Mouse (Mus musculus) ES-E14 (cell line): ENCODE measurements around the gene Gm20662. TPM values are rescaled to one million over a fixed set of nuclear protein-coding genes. Genes with fewer than 3 reads are reported as not detected.
A peak's percentile ranks its signal among the peaks of the same experiment; 100 is the strongest.

Experiments
- DNase-seq: peaks from one replicate; pipeline ENCODE4 v3.0.0-alpha.2; 2013; ENCODE audit warnings: low read depth, low spot score
- H3K27ac ChIP-seq: 2 replicates; pipeline ENCODE4 v1.5.1; 2012; ENCODE audit warnings: low read depth, mild to moderate bottlenecking, low read length, moderate library complexity, mixed read lengths; ENCODE audit not compliant: poor library complexity, insufficient read depth, severe bottlenecking
- H3K36me3 ChIP-seq: 2 replicates; pipeline ENCODE4 v1.6.1; 2012; ENCODE audit warnings: mild to moderate bottlenecking, low read length, moderate library complexity, mixed read lengths; ENCODE audit not compliant: control insufficient read depth, poor library complexity, insufficient read depth, severe bottlenecking
- H3K4me1 ChIP-seq, 2 experiments: fragments of 150-350 bp in 1 of 2; sonication (generic) in 1 of 2; 2 replicates each; pipeline ENCODE4 v1.6.1; 2012; ENCODE audit warnings: low read length in 2 of 2, mild to moderate bottlenecking in 1 of 2, mixed read lengths in 1 of 2; ENCODE audit not compliant: control insufficient read depth in 2 of 2, insufficient read depth in 2 of 2, poor library complexity in 1 of 2
- H3K4me3 ChIP-seq, 2 experiments: fragments of 150-350 bp in 1 of 2; sonication (generic) in 1 of 2; 2 replicates each; pipeline ENCODE4 v1.5.1; 2012; ENCODE audit warnings: low read length in 2 of 2, low read depth in 1 of 2, mild to moderate bottlenecking in 1 of 2, mixed read lengths in 1 of 2; ENCODE audit not compliant: insufficient read depth in 1 of 2, poor library complexity in 1 of 2, severe bottlenecking in 1 of 2
- H3K9ac ChIP-seq: 2 replicates; pipeline ENCODE4 v1.6.1; 2012; ENCODE audit warnings: low read depth, mild to moderate bottlenecking, low read length, mixed read lengths; ENCODE audit not compliant: poor library complexity, insufficient read depth, severe bottlenecking
- H3K9me3 ChIP-seq: fragments of 150-350 bp; sonication (generic); 2 replicates; pipeline ENCODE4 v1.6.1; 2012; ENCODE audit warnings: low read depth, mild to moderate bottlenecking, low read length; ENCODE audit not compliant: control insufficient read depth, insufficient read depth
- CHD2 ChIP-seq: IDR thresholded peaks from 2 replicates; pipeline ENCODE4 v1.6.1; 2014; ENCODE audit warnings: mild to moderate bottlenecking, low read depth, low read length, inconsistent platforms
- HCFC1 ChIP-seq: IDR thresholded peaks from 2 replicates; pipeline ENCODE4 v1.6.1; 2012; ENCODE audit warnings: low read length, inconsistent platforms, borderline replicate concordance; ENCODE audit not compliant: insufficient read depth
- MAFK ChIP-seq: IDR thresholded peaks from 2 replicates; pipeline ENCODE4 v1.6.1; 2014; ENCODE audit warnings: mild to moderate bottlenecking, low read depth, low read length, inconsistent platforms; ENCODE audit not compliant: insufficient read depth
- ZC3H11A ChIP-seq: IDR thresholded peaks from 2 replicates; pipeline ENCODE4 v1.6.1; 2012; ENCODE audit warnings: low read depth, mild to moderate bottlenecking, inconsistent platforms, low read length, borderline replicate concordance
- ZNF384 ChIP-seq: IDR thresholded peaks from 2 replicates; pipeline ENCODE4 v1.6.1; 2012; ENCODE audit warnings: low read depth, low read length, inconsistent platforms
- in situ Hi-C, 2 experiments: fragments of 600-800 bp; cut with MboI; formaldehyde crosslinking; loops; one replicate each; pipeline ENCODE4 v1.15.1; 2025; ENCODE audit warnings: low sequenced_read_pairs in 2 of 2, inconsistent platforms in 1 of 2; ENCODE audit not compliant: unreplicated experiment in 2 of 2
- total RNA-seq: library from RNA; depleted of rRNA; stranded (reverse); fragments of 300-350 nt; gene quantifications from 2 replicates; pipeline ENCODE4 v1.2.3, GENCODE M21; 2012

The Gm20662 gene
- total RNA-seq, 1 experiment: 0.45 TPM

GRCm38 (mm10) chr9:107993013-107993412 is 3.1 kb upstream of the Gm20662 start:
- Histone ChIP-seq H3K9ac (no peak overlapping the region), H3K27ac (no peak overlapping the region), H3K9me3 (no peaks in the 10 kb centered on the region), H3K4me1 (peaks cover 2 to 5% of the 10 kb centered on the region in 2 experiments; a peak in 2 of 4 replicates), H3K36me3 (no peaks in the 10 kb centered on the region), H3K4me3 (no peak overlapping the region)
- no peak for TF ChIP-seq MAFK
- no peak for TF ChIP-seq HCFC1
- no peak for TF ChIP-seq ZNF384
- TF ChIP-seq ZC3H11A: no peak
- no peak for TF ChIP-seq CHD2
- no peak for DNase-seq
- in situ Hi-C loops: no loop called here

- Histone ChIP-seq H3K4me3 (no peak overlapping the region), H3K9ac (no peak overlapping the region), H3K36me3 (no peaks in the 10 kb centered on the region), H3K4me1 (peaks cover 2 to 5% of the 10 kb centered on the region in 2 experiments; a peak in 1 of 4 replicates), H3K9me3 (no peaks in the 10 kb centered on the region), H3K27ac (no peak overlapping the region)
- no peak for TF ChIP-seq ZNF384
- no peak for TF ChIP-seq MAFK
- in situ Hi-C loops: no loop called here
- no peak for DNase-seq
Observed at GRCm38 (mm10) chr9:107994464-107994863, 1.7 kb upstream of the Gm20662 start.

GRCm38 (mm10) chr9:107995513-107995912 is 636 bp upstream of the Gm20662 start:
- Histone ChIP-seq H3K9ac (peak overlapping the region; percentile 41; the same call in 1 of the 2 replicates), H3K27ac (no peak overlapping the region), H3K36me3 (no peaks in the 10 kb centered on the region), H3K9me3 (no peaks in the 10 kb centered on the region), H3K4me1 (peaks cover 2 to 5% of the 10 kb centered on the region in 2 experiments; a peak in 1 of 4 replicates), H3K4me3 (peak overlapping the region; percentile 10 to 26; a peak in 2 of 4 replicates)
- TF ChIP-seq CHD2 (no peak), HCFC1 (no peak), ZC3H11A (no peak), ZNF384 (no peak), MAFK (no peak)
- DNase-seq: no peak
- in situ Hi-C loops: no loop called here

- no peaks in the 10 kb centered on the region for H3K9me3 ChIP-seq
- TF ChIP-seq CHD2: peak; percentile 87
- no peak for TF ChIP-seq ZNF384
- in situ Hi-C loops: no loop called here
- peak within 1 kb of the TSS; percentile 87 to 93 for H3K4me3 ChIP-seq
- peak; percentile 100 for DNase-seq
- H3K9ac ChIP-seq: peak within 1 kb of the TSS; percentile 92
- H3K27ac ChIP-seq: peak within 1 kb of the TSS; percentile 79
- 0 out of 4 replicates have a peak, but pooled peaks cover 0 to 3% of the 10 kb centered on the region in 2 experiments for H3K4me1 ChIP-seq
- H3K36me3 ChIP-seq: no peaks in the 10 kb centered on the region
Observed at GRCm38 (mm10) chr9:108001922-108002770, 6.0 kb downstream of the Gm20662 start, which contains the start of gene Ip6k1. Gene Ip6k1, plus strand, starts transcription at chr9:108002501.

- TF ChIP-seq CHD2 (no peak), MAFK (no peak), ZNF384 (no peak), ZC3H11A (no peak), HCFC1 (no peak)
- Histone ChIP-seq H3K27ac (no peak overlapping the region), H3K9me3 (no peaks in the 10 kb centered on the region), H3K9ac (peak overlapping the region; percentile 92), H3K36me3 (no peaks in the 10 kb centered on the region), H3K4me3 (peak overlapping the region; percentile 87 to 93), H3K4me1 (peaks cover 0 to 3% of the 10 kb centered on the region in 2 experiments; a peak in 2 of 4 replicates)
- in situ Hi-C loops: no loop called here
- no peak for DNase-seq
Observed at GRCm38 (mm10) chr9:108002778-108003530, 6.8 kb downstream of the Gm20662 start.
